8 mouse cellular contexts compared by ENCODE assay signal in genomic region chr7:6265695-6266094, GRCm38 (mm10). TPM values are rescaled to one million over a fixed set of nuclear protein-coding genes. Genes with fewer than 3 reads are reported as not detected.
DNase-seq lines count a peak whose midpoint lies in the region; ATAC-seq and TF ChIP-seq lines count a peak whose summit lies in the region.

No protein-coding gene starts in this region.

- no peak for ATAC-seq in intestine, postnatal 0 days
- ATAC-seq in intestine, embryonic 15.5 days: no peak
- no peak for ATAC-seq in lung, postnatal 0 days
- ATAC-seq in neural tube, embryonic 15.5 days (ENCODE audit: low FRiP score): no peak

- no peak overlapping the region for H3K9ac ChIP-seq in intestine, postnatal 0 days (ENCODE audit: low read depth, low read length)
- H3K9ac ChIP-seq in intestine, embryonic 15.5 days: no peak overlapping the region
- no peak overlapping the region for H3K9ac ChIP-seq in lung, postnatal 0 days (replicated peaks; ENCODE audit: low read depth)
- no peak overlapping the region for H3K9ac ChIP-seq in neural tube, embryonic 15.5 days (replicated peaks)

- no peaks in the 10 kb centered on the region for H3K27me3 ChIP-seq in intestine, postnatal 0 days (replicated peaks; ENCODE audit: control insufficient read depth, insufficient read depth, low read length)
- no peaks in the 10 kb centered on the region for H3K27me3 ChIP-seq in intestine, embryonic 15.5 days (replicated peaks)
- no peaks in the 10 kb centered on the region for H3K27me3 ChIP-seq in lung, postnatal 0 days (replicated peaks; ENCODE audit: insufficient read depth, low read length)
- H3K27me3 ChIP-seq in neural tube, embryonic 15.5 days (replicated peaks): no peaks in the 10 kb centered on the region

- no peaks in the 10 kb centered on the region for H3K4me1 ChIP-seq in intestine, postnatal 0 days (replicated peaks; ENCODE audit: control insufficient read depth, insufficient read depth, low read length)
- no peaks in the 10 kb centered on the region for H3K4me1 ChIP-seq in intestine, embryonic 15.5 days (replicated peaks)
- no peaks in the 10 kb centered on the region for H3K4me1 ChIP-seq in lung, postnatal 0 days (ENCODE audit: insufficient read depth, low read depth, low read length)
- H3K4me1 ChIP-seq in neural tube, embryonic 15.5 days: no peaks in the 10 kb centered on the region

- H3K4me3 ChIP-seq in intestine, postnatal 0 days (ENCODE audit: low read depth, low read length): no peak overlapping the region
- no peak overlapping the region for H3K4me3 ChIP-seq in intestine, embryonic 15.5 days (replicated peaks)
- H3K4me3 ChIP-seq in lung, postnatal 0 days (ENCODE audit: low read depth, low read length): no peak overlapping the region
- no peak overlapping the region for H3K4me3 ChIP-seq in neural tube, embryonic 15.5 days (replicated peaks)

- no peaks in the 10 kb centered on the region for H3K36me3 ChIP-seq in intestine, postnatal 0 days (ENCODE audit: control insufficient read depth, insufficient read depth)
- no peaks in the 10 kb centered on the region for H3K36me3 ChIP-seq in intestine, embryonic 15.5 days
- no peaks in the 10 kb centered on the region for H3K36me3 ChIP-seq in lung, postnatal 0 days (ENCODE audit: insufficient read depth, low read length)
- no peaks in the 10 kb centered on the region for H3K36me3 ChIP-seq in neural tube, embryonic 15.5 days

- H3K4me2 ChIP-seq in intestine, postnatal 0 days (replicated peaks; ENCODE audit: low read depth): no peak overlapping the region
- no peak overlapping the region for H3K4me2 ChIP-seq in intestine, embryonic 15.5 days (replicated peaks)
- no peak overlapping the region for H3K4me2 ChIP-seq in lung, postnatal 0 days (replicated peaks; ENCODE audit: low read depth, low read length)
- no peak overlapping the region for H3K4me2 ChIP-seq in neural tube, embryonic 15.5 days

- no peak overlapping the region for H3K27ac ChIP-seq in intestine, postnatal 0 days (ENCODE audit: low read depth, low read length)
- no peak overlapping the region for H3K27ac ChIP-seq in intestine, embryonic 15.5 days
- no peak overlapping the region for H3K27ac ChIP-seq in lung, postnatal 0 days (ENCODE audit: low read length)
- H3K27ac ChIP-seq in neural tube, embryonic 15.5 days (replicated peaks): no peak overlapping the region

- H3K9me3 ChIP-seq in intestine, postnatal 0 days (ENCODE audit: control insufficient read depth): no peaks in the 10 kb centered on the region
- no peaks in the 10 kb centered on the region for H3K9me3 ChIP-seq in intestine, embryonic 15.5 days
- no peaks in the 10 kb centered on the region for H3K9me3 ChIP-seq in lung, postnatal 0 days (ENCODE audit: low read length)
- no peaks in the 10 kb centered on the region; the same call in 1 of the 2 replicates for H3K9me3 ChIP-seq in neural tube, embryonic 15.5 days (replicated peaks)

- no peak for TF ChIP-seq EP300 in lung, postnatal 0 days (IDR thresholded peaks at IDR 0.05)

- DNase-seq in CD8-positive naive resting alpha-beta T cell, adult 2 months (ENCODE audit: low read depth in 2 of 2, low spot score in 2 of 2): peak; percentile 42 to 54
- DNase-seq in adrenal gland, postnatal 14 days: peak; percentile 62
- DNase-seq in lung, postnatal 0 days (ENCODE audit: low spot score): peak; percentile 16
- DNase-seq in thymus, postnatal 25 days: peak; percentile 57
- DNase-seq in right cerebral cortex, postnatal 36 days (ENCODE audit: low spot score in 2 of 2): no peak

- 63% methylated on average over 8 of the region's 8 CpGs for whole genome bisulfite sequencing in intestine, postnatal 0 days
- WGBS in intestine, embryonic 15.5 days: 63% methylated on average over 8 of the region's 8 CpGs
- 57% methylated on average over 8 of the region's 8 CpGs for WGBS in lung, postnatal 0 days
- WGBS in neural tube, embryonic 15.5 days: 77% methylated on average over 8 of the region's 8 CpGs

- TF ChIP-seq CTCF in intestine, postnatal 0 days (IDR thresholded peaks at IDR 0.05; ENCODE audit: low read depth): peak; percentile 64
- TF ChIP-seq CTCF in lung, postnatal 0 days (IDR thresholded peaks at IDR 0.05): peak; percentile 61

RNA-seq across cellular contexts. Expression of gene Epp13, which starts 13.2 kb away (rescaled TPM):
- not detected in 2 replicates for polyA plus RNA-seq in intestine, postnatal 0 days (2015; fragmentation: Nextera tagmentation; extraction: Ambion mirVana)
- polyA plus RNA-seq in intestine, embryonic 15.5 days (2015; fragmentation: Nextera tagmentation; extraction: Ambion mirVana): not detected in 2 replicates
- total RNA-seq in adrenal gland, postnatal 14 days (2021): not detected in 2 replicates
- polyA plus RNA-seq in lung, postnatal 0 days (2015; fragmentation: Nextera tagmentation; extraction: Ambion mirVana): not detected in 2 replicates
- polyA plus RNA-seq in neural tube, embryonic 15.5 days (2015; fragmentation: Nextera tagmentation; extraction: Ambion mirVana): 0.37 TPM in 1 of 2 replicates, not detected in the other

RNA-seq across cellular contexts. Expression of gene Zfp667, which starts 20.7 kb away (rescaled TPM):
- 2.1 and 2.4 TPM in 2 replicates for polyA plus RNA-seq in intestine, postnatal 0 days (2015; fragmentation: Nextera tagmentation; extraction: Ambion mirVana)
- polyA plus RNA-seq in intestine, embryonic 15.5 days (2015; fragmentation: Nextera tagmentation; extraction: Ambion mirVana): 5.4 and 6.5 TPM in 2 replicates
- 7.1 and 7.2 TPM in 2 replicates for total RNA-seq in adrenal gland, postnatal 14 days (2021)
- polyA plus RNA-seq in lung, postnatal 0 days (2015; fragmentation: Nextera tagmentation; extraction: Ambion mirVana): 4.7 and 5.5 TPM in 2 replicates
- polyA plus RNA-seq in neural tube, embryonic 15.5 days (2015; fragmentation: Nextera tagmentation; extraction: Ambion mirVana): 14.3 and 16.2 TPM in 2 replicates

RNA-seq across cellular contexts. Expression of gene Zscan5b, which starts 43.6 kb away (rescaled TPM):
- not detected in 2 replicates for polyA plus RNA-seq in intestine, postnatal 0 days (2015; fragmentation: Nextera tagmentation; extraction: Ambion mirVana)
- polyA plus RNA-seq in intestine, embryonic 15.5 days (2015; fragmentation: Nextera tagmentation; extraction: Ambion mirVana): not detected in 2 replicates
- total RNA-seq in adrenal gland, postnatal 14 days (2021): not detected in 2 replicates
- polyA plus RNA-seq in lung, postnatal 0 days (2015; fragmentation: Nextera tagmentation; extraction: Ambion mirVana): not detected in 2 replicates
- not detected in 2 replicates for polyA plus RNA-seq in neural tube, embryonic 15.5 days (2015; fragmentation: Nextera tagmentation; extraction: Ambion mirVana)

Comparison
In these comparisons a context has a peak if more than half of its experiments do, and no peak if none do; other contexts are left out.
1. DNase-seq: peak in CD8-positive naive resting alpha-beta T cell, adult 2 months (2 of 2), adrenal gland, postnatal 14 days (single experiment), lung, postnatal 0 days (single experiment) and thymus, postnatal 25 days (single experiment); none in right cerebral cortex, postnatal 36 days (0 of 2).